Mouse (Mus musculus) kidney, adult 11 months (tissue): ENCODE data around the gene Mfsd11.
"Not testable (repeated sequence)": the region's sequence is repeated elsewhere in the genome, so short reads cannot be mapped to it uniquely, and the experiment has no call there.

Source experiments
- DNase-seq: peaks from one replicate; pipeline ENCODE4 v3.0.0; 2022

The Mfsd11 gene

GRCm38 (mm10) chr11:116848877-116849178 is 3.4 kb upstream of the Mfsd11 start:
- not testable (repeated sequence) for DNase-seq

GRCm38 (mm10) chr11:116849587-116849986 is 2.7 kb upstream of the Mfsd11 start:
- no peak for DNase-seq

GRCm38 (mm10) chr11:116850085-116850484 is 2.2 kb upstream of the Mfsd11 start:
- no peak for DNase-seq

- DNase-seq: no peak
These were observed 1.3 kb upstream of the Mfsd11 start for GRCm38 (mm10) chr11:116850833-116851477.

GRCm38 (mm10) chr11:116851576-116852290 is 507 bp upstream of the Mfsd11 start:
- peak; percentile 73 for DNase-seq

GRCm38 (mm10) chr11:116852891-116853511 is 761 bp downstream of the Mfsd11 start, which contains the start of gene Srsf2:
Gene Srsf2, minus strand, starts transcription at chr11:116853094.
- peak; percentile 94 for DNase-seq

GRCm38 (mm10) chr11:116853512-116853928 is 1.3 kb downstream of the Mfsd11 start:
- peak; percentile 97 for DNase-seq

GRCm38 (mm10) chr11:116854279-116854678 is 2.0 kb downstream of the Mfsd11 start:
- no peak for DNase-seq

- no peak for DNase-seq
These were observed 5.1 kb downstream of the Mfsd11 start for GRCm38 (mm10) chr11:116857183-116857850.

GRCm38 (mm10) chr11:116864444-116864843 is 12.2 kb downstream of the Mfsd11 start:
- no peak for DNase-seq

GRCm38 (mm10) chr11:116865945-116866585 is 13.8 kb downstream of the Mfsd11 start:
- peak; percentile 62 for DNase-seq

- DNase-seq: peak; percentile 59
These were observed 15.9 kb downstream of the Mfsd11 start for GRCm38 (mm10) chr11:116868129-116868528.

- no peak for DNase-seq
These were observed 17.0 kb downstream of the Mfsd11 start for GRCm38 (mm10) chr11:116869223-116869622.

GRCm38 (mm10) chr11:116869641-116870040 is 17.4 kb downstream of the Mfsd11 start:
- DNase-seq: no peak

GRCm38 (mm10) chr11:116871538-116871937 is 19.3 kb downstream of the Mfsd11 start:
- no peak for DNase-seq

GRCm38 (mm10) chr11:116873987-116874386 is 21.7 kb downstream of the Mfsd11 start:
- DNase-seq: no peak

GRCm38 (mm10) chr11:116878454-116878853 is 26.2 kb downstream of the Mfsd11 start:
- DNase-seq: no peak

GRCm38 (mm10) chr11:116880839-116881238 is 28.6 kb downstream of the Mfsd11 start:
- DNase-seq: no peak

GRCm38 (mm10) chr11:116881440-116881839 is 29.2 kb downstream of the Mfsd11 start:
- DNase-seq: no peak

GRCm38 (mm10) chr11:116882446-116882845 is 30.2 kb downstream of the Mfsd11 start:
- DNase-seq: no peak

GRCm38 (mm10) chr11:116884061-116884460 is 31.8 kb downstream of the Mfsd11 start:
- no peak for DNase-seq

- peak; percentile 76 for DNase-seq
These were observed 33.3 kb downstream of the Mfsd11 start for GRCm38 (mm10) chr11:116885275-116886151.
